Mouse (Mus musculus): ENCODE data around the gene Apoa5. TPM values are rescaled to one million over a fixed set of nuclear protein-coding genes. Genes with fewer than 3 reads are reported as not detected.

Gene Apoa5
- polyA plus RNA-seq, 1 experiment = not detected

- no peak overlapping the region for H3K27ac ChIP-seq (ENCODE audit: insufficient read depth, low read depth, low read length)
These were observed 38.6 kb upstream of the Apoa5 start for GRCm38 (mm10) chr9:46229573-46230449.

GRCm38 (mm10) chr9:46230450-46230975, 37.9 kb upstream of the Apoa5 start:
- no peak for TF ChIP-seq POLR2A (IDR thresholded peaks at IDR 0.05; ENCODE audit: low read depth, low read length)
- 33% methylated on average over 13 of the region's 13 CpGs for WGBS
- Histone ChIP-seq H3K36me3 (ENCODE audit: control insufficient read depth, insufficient read depth, low read length) (no peaks in the 10 kb centered on the region), H3K27me3 (replicated peaks; ENCODE audit: control insufficient read depth, insufficient read depth, low read length) (no peaks in the 10 kb centered on the region), H3K4me1 (ENCODE audit: control insufficient read depth, insufficient read depth, low read length) (0 out of 2 replicates have a peak, but pooled peaks cover 2% of the 10 kb centered on the region), H3K4me3 (ENCODE audit: insufficient read depth, low read depth, low read length) (peak overlapping the region; percentile 30), H3K27ac (ENCODE audit: insufficient read depth, low read depth, low read length) (no peak overlapping the region)
- DNase-seq = no peak

More at GRCm38 (mm10) chr9:46229573-46230449, 38.6 kb upstream of the Apoa5 start:
- H3K27me3 ChIP-seq (replicated peaks; ENCODE audit: control insufficient read depth, insufficient read depth, low read length) = no peaks in the 10 kb centered on the region
- 15% methylated on average over 37 of the region's 37 CpGs for WGBS
- TF ChIP-seq CTCF (conservative IDR thresholded peaks at IDR 0.05; ENCODE audit: insufficient read depth, insufficient read length, low read depth, low read length) = peak; percentile 78
- no peak for TF ChIP-seq POLR2A (IDR thresholded peaks at IDR 0.05; ENCODE audit: low read depth, low read length)
- no peaks in the 10 kb centered on the region for H3K36me3 ChIP-seq (ENCODE audit: control insufficient read depth, insufficient read depth, low read length)
- H3K4me3 ChIP-seq (ENCODE audit: insufficient read depth, low read depth, low read length) = peak overlapping the region; percentile 30
- no peaks in the 10 kb centered on the region for H3K4me1 ChIP-seq (ENCODE audit: control insufficient read depth, insufficient read depth, low read length)
- peak; percentile 93 for DNase-seq

GRCm38 (mm10) chr9:46235196-46235595, 33.2 kb upstream of the Apoa5 start:
- Histone ChIP-seq H3K4me1 (ENCODE audit: control insufficient read depth, insufficient read depth, low read length) (0 out of 2 replicates have a peak, but pooled peaks cover 6% of the 10 kb centered on the region), H3K36me3 (ENCODE audit: control insufficient read depth, insufficient read depth, low read length) (no peaks in the 10 kb centered on the region), H3K27ac (ENCODE audit: insufficient read depth, low read depth, low read length) (peak overlapping the region; percentile 41; the same call in 1 of the 2 replicates), H3K4me3 (ENCODE audit: insufficient read depth, low read depth, low read length) (no peak overlapping the region), H3K27me3 (replicated peaks; ENCODE audit: control insufficient read depth, insufficient read depth, low read length) (no peaks in the 10 kb centered on the region)
- 63% methylated on average over 6 of the region's 6 CpGs for WGBS
- peak; percentile 87 for DNase-seq
- TF ChIP-seq POLR2A (IDR thresholded peaks at IDR 0.05; ENCODE audit: low read depth, low read length) (no peak), CTCF (conservative IDR thresholded peaks at IDR 0.05; ENCODE audit: insufficient read depth, insufficient read length, low read depth, low read length) (no peak)

GRCm38 (mm10) chr9:46235596-46235648, 33.0 kb upstream of the Apoa5 start, which contains the start of gene Apoc3:
Gene Apoc3 (minus strand): TSS chr9:46235636.
- Histone ChIP-seq H3K27ac (ENCODE audit: insufficient read depth, low read depth, low read length) (peak within 1 kb of the TSS; percentile 41; the same call in 1 of the 2 replicates), H3K4me3 (ENCODE audit: insufficient read depth, low read depth, low read length) (no peak within 1 kb of the TSS), H3K4me1 (ENCODE audit: control insufficient read depth, insufficient read depth, low read length) (0 out of 2 replicates have a peak, but pooled peaks cover 6% of the 10 kb centered on the region), H3K36me3 (ENCODE audit: control insufficient read depth, insufficient read depth, low read length) (no peaks in the 10 kb centered on the region), H3K27me3 (replicated peaks; ENCODE audit: control insufficient read depth, insufficient read depth, low read length) (no peaks in the 10 kb centered on the region)
- TF ChIP-seq CTCF (conservative IDR thresholded peaks at IDR 0.05; ENCODE audit: insufficient read depth, insufficient read length, low read depth, low read length) (no peak), POLR2A (IDR thresholded peaks at IDR 0.05; ENCODE audit: low read depth, low read length) (no peak)
- DNase-seq = no peak

GRCm38 (mm10) chr9:46235649-46236048, 32.8 kb upstream of the Apoa5 start:
- no peak overlapping the region for H3K4me3 ChIP-seq (ENCODE audit: insufficient read depth, low read depth, low read length)
- peak overlapping the region; percentile 41; the same call in 1 of the 2 replicates for H3K27ac ChIP-seq (ENCODE audit: insufficient read depth, low read depth, low read length)
- H3K36me3 ChIP-seq (ENCODE audit: control insufficient read depth, insufficient read depth, low read length) = no peaks in the 10 kb centered on the region
- TF ChIP-seq POLR2A (IDR thresholded peaks at IDR 0.05; ENCODE audit: low read depth, low read length) (no peak), CTCF (conservative IDR thresholded peaks at IDR 0.05; ENCODE audit: insufficient read depth, insufficient read length, low read depth, low read length) (no peak)
- peak; percentile 75 for DNase-seq
- H3K27me3 ChIP-seq (replicated peaks; ENCODE audit: control insufficient read depth, insufficient read depth, low read length) = no peaks in the 10 kb centered on the region
- H3K4me1 ChIP-seq (ENCODE audit: control insufficient read depth, insufficient read depth, low read length) = 0 out of 2 replicates have a peak, but pooled peaks cover 6% of the 10 kb centered on the region
- WGBS = 69% methylated on average over 4 of the region's 4 CpGs

- DNase-seq = no peak
- 0 out of 2 replicates have a peak, but pooled peaks cover 6% of the 10 kb centered on the region for H3K4me1 ChIP-seq (ENCODE audit: control insufficient read depth, insufficient read depth, low read length)
- TF ChIP-seq POLR2A (IDR thresholded peaks at IDR 0.05; ENCODE audit: low read depth, low read length) = no peak
- no peak for TF ChIP-seq CTCF (conservative IDR thresholded peaks at IDR 0.05; ENCODE audit: insufficient read depth, insufficient read length, low read depth, low read length)
- 83% methylated on average over 7 of the region's 7 CpGs for WGBS
- no peak overlapping the region for H3K4me3 ChIP-seq (ENCODE audit: insufficient read depth, low read depth, low read length)
- no peak overlapping the region for H3K27ac ChIP-seq (ENCODE audit: insufficient read depth, low read depth, low read length)
- H3K27me3 ChIP-seq (replicated peaks; ENCODE audit: control insufficient read depth, insufficient read depth, low read length) = no peaks in the 10 kb centered on the region
- H3K36me3 ChIP-seq (ENCODE audit: control insufficient read depth, insufficient read depth, low read length) = no peaks in the 10 kb centered on the region
These were observed 29.6 kb upstream of the Apoa5 start for GRCm38 (mm10) chr9:46238850-46239249.

GRCm38 (mm10) chr9:46240526-46241153, 27.8 kb upstream of the Apoa5 start, which contains the start of gene Apoa4:
Gene Apoa4 (plus strand): TSS chr9:46240696.
- no peaks in the 10 kb centered on the region for H3K27me3 ChIP-seq (replicated peaks; ENCODE audit: control insufficient read depth, insufficient read depth, low read length)
- 0 out of 2 replicates have a peak, but pooled peaks cover 2% of the 10 kb centered on the region for H3K4me1 ChIP-seq (ENCODE audit: control insufficient read depth, insufficient read depth, low read length)
- TF ChIP-seq POLR2A (IDR thresholded peaks at IDR 0.05; ENCODE audit: low read depth, low read length) (no peak), CTCF (conservative IDR thresholded peaks at IDR 0.05; ENCODE audit: insufficient read depth, insufficient read length, low read depth, low read length) (no peak)
- no peaks in the 10 kb centered on the region for H3K36me3 ChIP-seq (ENCODE audit: control insufficient read depth, insufficient read depth, low read length)
- H3K27ac ChIP-seq (ENCODE audit: insufficient read depth, low read depth, low read length) = no peak within 1 kb of the TSS
- no peak within 1 kb of the TSS for H3K4me3 ChIP-seq (ENCODE audit: insufficient read depth, low read depth, low read length)
- DNase-seq = peak; percentile 75
- 62% methylated on average over 7 of the region's 7 CpGs for WGBS
